Mouse (Mus musculus) liver, adult 2 months (tissue): ENCODE measurements around the gene Ace2. TPM values are rescaled to one million over a fixed set of nuclear protein-coding genes. Genes with fewer than 3 reads are reported as not detected.

Experiments
- DNase-seq: peaks from one replicate; pipeline ENCODE4 v3.0.0-alpha.2; 2011; ENCODE audit warnings: low read depth, low spot score; ENCODE audit errors: extremely low read depth
- H3K27ac ChIP-seq: fragments of 200-500 bp; replicated peaks from 2 replicates; pipeline ENCODE4 v1.5.1; 2012; ENCODE audit warnings: low read depth, mild to moderate bottlenecking, control low read depth, inconsistent platforms, low read length; ENCODE audit not compliant: insufficient read depth
- H3K27me3 ChIP-seq: fragments of 200-500 bp; 2 replicates; pipeline ENCODE4 v1.6.1; 2012; ENCODE audit warnings: mild to moderate bottlenecking, moderate library complexity, low read length, inconsistent platforms; ENCODE audit not compliant: control insufficient read depth, insufficient read depth
- H3K36me3 ChIP-seq: fragments of 200-500 bp; 2 replicates; pipeline ENCODE4 v1.6.1; 2012; ENCODE audit warnings: low read length, inconsistent platforms; ENCODE audit not compliant: control insufficient read depth, insufficient read depth
- H3K4me1 ChIP-seq: fragments of 200-500 bp; 2 replicates; pipeline ENCODE4 v1.6.1; 2011; ENCODE audit warnings: low read length; ENCODE audit not compliant: control insufficient read depth, insufficient read depth
- H3K4me3 ChIP-seq: fragments of 200-500 bp; 2 replicates; pipeline ENCODE4 v1.5.1; 2011; ENCODE audit warnings: low read depth, mild to moderate bottlenecking, control low read depth, low read length, moderate library complexity; ENCODE audit not compliant: insufficient read depth
- H3K79me2 ChIP-seq: fragments of 200-500 bp; 2 replicates; pipeline ENCODE4 v1.6.1; 2012; ENCODE audit warnings: inconsistent platforms, mild to moderate bottlenecking, low read length, moderate library complexity; ENCODE audit not compliant: control insufficient read depth, insufficient read depth
- H3K9ac ChIP-seq: fragments of 200-500 bp; 2 replicates; pipeline ENCODE4 v1.6.1; 2012; ENCODE audit warnings: low read depth, mild to moderate bottlenecking, control low read depth, inconsistent platforms, low read length
- CTCF ChIP-seq: fragments of 200-500 bp; IDR thresholded peaks from 2 replicates; pipeline ENCODE4 v1.5.1; 2011; ENCODE audit warnings: low read depth, low read length, control low read depth
- POLR2A ChIP-seq: fragments of 200-500 bp; IDR thresholded peaks from 2 replicates; pipeline ENCODE4 v1.6.1; 2011; ENCODE audit warnings: low read length, control low read depth; ENCODE audit not compliant: insufficient read depth; ENCODE audit errors: extremely low read depth
- WGBS: fragments of 180-500 bp; shearing (Covaris S2); methylation state at CpG from one replicate; pipeline ENCODE4 v1.1.7; 2018; 5-methylcytosine and 5-hydroxymethylcytosine counted together
- polyA plus RNA-seq: library from polyadenylated mRNA; depleted of rRNA; stranded (reverse); fragments of >200 nt; gene quantifications from 2 replicates; pipeline ENCODE4 v1.2.3, GENCODE M21; 2012
- total RNA-seq: library from RNA; depleted of rRNA; stranded (reverse); fragments of >200 nt; gene quantifications from 2 replicates; pipeline ENCODE4 v1.2.3, GENCODE M21; 2014

Gene Ace2
- total and polyA plus RNA-seq, 2 experiments, result 0.18 to 0.23 TPM

- Histone ChIP-seq H3K4me3 (no peak overlapping the region), H3K36me3 (no peaks in the 10 kb centered on the region), H3K27me3 (no peaks in the 10 kb centered on the region), H3K4me1 (no peaks in the 10 kb centered on the region), H3K79me2 (no peaks in the 10 kb centered on the region), H3K27ac (no peak overlapping the region), H3K9ac (no peak overlapping the region)
- DNase-seq, result no peak
- 90% methylated on average over 7 of the region's 7 CpGs for WGBS
- no peak for TF ChIP-seq CTCF
- TF ChIP-seq POLR2A, result no peak
Observed at GRCm38 (mm10) chrX:164102198-164102597, 36.9 kb upstream of the Ace2 start.

GRCm38 (mm10) chrX:164102656-164103055, 36.5 kb upstream of the Ace2 start:
- no peak for DNase-seq
- Histone ChIP-seq H3K9ac (no peak overlapping the region), H3K4me1 (no peaks in the 10 kb centered on the region), H3K79me2 (no peaks in the 10 kb centered on the region), H3K36me3 (no peaks in the 10 kb centered on the region), H3K27me3 (no peaks in the 10 kb centered on the region), H3K4me3 (no peak overlapping the region), H3K27ac (no peak overlapping the region)
- 57% methylated on average over 6 of the region's 6 CpGs for WGBS
- TF ChIP-seq POLR2A, result no peak
- TF ChIP-seq CTCF, result no peak

- no peak overlapping the region for H3K4me3 ChIP-seq
- H3K36me3 ChIP-seq, result no peaks in the 10 kb centered on the region
- H3K9ac ChIP-seq, result no peak overlapping the region
- H3K27ac ChIP-seq, result no peak overlapping the region
- no peaks in the 10 kb centered on the region for H3K79me2 ChIP-seq
- TF ChIP-seq CTCF (no peak), POLR2A (no peak)
- no peaks in the 10 kb centered on the region for H3K4me1 ChIP-seq
- WGBS, result 75% methylated on average over 3 of the region's 3 CpGs
- no peaks in the 10 kb centered on the region for H3K27me3 ChIP-seq
- DNase-seq, result no peak
Observed at GRCm38 (mm10) chrX:164111146-164111545, 28.0 kb upstream of the Ace2 start.

GRCm38 (mm10) chrX:164113744-164114143, 25.4 kb upstream of the Ace2 start:
- DNase-seq, result no peak
- TF ChIP-seq CTCF (no peak), POLR2A (no peak)
- Histone ChIP-seq H3K27me3 (no peaks in the 10 kb centered on the region), H3K27ac (no peak overlapping the region), H3K79me2 (no peaks in the 10 kb centered on the region), H3K4me1 (no peaks in the 10 kb centered on the region), H3K36me3 (no peaks in the 10 kb centered on the region), H3K4me3 (no peak overlapping the region), H3K9ac (no peak overlapping the region)
- WGBS, result 79% methylated on average over 6 of the region's 6 CpGs

- Histone ChIP-seq H3K27ac (no peak overlapping the region), H3K4me1 (no peaks in the 10 kb centered on the region), H3K36me3 (no peaks in the 10 kb centered on the region), H3K4me3 (no peak overlapping the region), H3K9ac (no peak overlapping the region), H3K27me3 (no peaks in the 10 kb centered on the region), H3K79me2 (no peaks in the 10 kb centered on the region)
- DNase-seq, result no peak
- 93% methylated on average over 3 of the region's 3 CpGs for WGBS
- no peak for TF ChIP-seq CTCF
- TF ChIP-seq POLR2A, result no peak
Observed at GRCm38 (mm10) chrX:164123942-164124341, 15.2 kb upstream of the Ace2 start.

GRCm38 (mm10) chrX:164133531-164133930, 5.6 kb upstream of the Ace2 start:
- no peak overlapping the region for H3K9ac ChIP-seq
- H3K4me3 ChIP-seq, result no peak overlapping the region
- TF ChIP-seq POLR2A (no peak), CTCF (no peak)
- no peaks in the 10 kb centered on the region for H3K79me2 ChIP-seq
- 82% methylated on average over 3 of the region's 3 CpGs for WGBS
- no peak for DNase-seq
- no peaks in the 10 kb centered on the region for H3K4me1 ChIP-seq
- no peak overlapping the region for H3K27ac ChIP-seq
- no peaks in the 10 kb centered on the region for H3K27me3 ChIP-seq
- H3K36me3 ChIP-seq, result no peaks in the 10 kb centered on the region
